Mouse (Mus musculus) embryonic facial prominence, embryonic 15.5 days (tissue): ENCODE data around the gene Kcnh1. TPM values are rescaled to one million over a fixed set of nuclear protein-coding genes. Genes with fewer than 3 reads are reported as not detected.

Source experiments
- ATAC-seq: fragments of 200-750 bp; cut with Nextera tagmentation; 2 replicates; pipeline ENCODE4 v1.8.0; 2017; ENCODE audit warnings: low read depth, moderate TSS enrichment; ENCODE audit not compliant: insufficient number of reproducible peaks, low FRiP score, low TSS enrichment
- H3K27ac ChIP-seq: fragments of 300-500 bp; sonication (generic); replicated peaks from 2 replicates; pipeline ENCODE4 v1.5.1; 2015; ENCODE audit warnings: mild to moderate bottlenecking, inconsistent platforms
- H3K27me3 ChIP-seq: fragments of 300-500 bp; sonication (generic); 2 replicates; pipeline ENCODE4 v1.6.1; 2015; ENCODE audit warnings: inconsistent platforms
- H3K36me3 ChIP-seq: fragments of 300-500 bp; sonication (generic); 2 replicates; pipeline ENCODE4 v1.6.1; 2015; ENCODE audit warnings: mild to moderate bottlenecking, inconsistent platforms
- H3K4me1 ChIP-seq: fragments of 300-500 bp; sonication (generic); 2 replicates; pipeline ENCODE4 v1.6.1; 2015; ENCODE audit warnings: inconsistent platforms
- H3K4me2 ChIP-seq: fragments of 300-500 bp; sonication (generic); replicated peaks from 2 replicates; pipeline ENCODE4 v1.6.1; 2015; ENCODE audit warnings: mild to moderate bottlenecking, inconsistent platforms
- H3K4me3 ChIP-seq: fragments of 300-500 bp; sonication (generic); replicated peaks from 2 replicates; pipeline ENCODE4 v1.5.1; 2015; ENCODE audit warnings: mild to moderate bottlenecking, inconsistent platforms
- H3K9ac ChIP-seq: fragments of 300-500 bp; sonication (generic); 2 replicates; pipeline ENCODE4 v1.6.1; 2015; ENCODE audit warnings: inconsistent platforms
- H3K9me3 ChIP-seq: fragments of 300-500 bp; sonication (generic); replicated peaks from 2 replicates; pipeline ENCODE4 v1.6.1; 2016; ENCODE audit warnings: inconsistent platforms
- WGBS: fragments of 180-500 bp; shearing (Covaris S2); methylation state at CpG from one replicate; pipeline ENCODE4 v1.1.7; 2015; 5-methylcytosine and 5-hydroxymethylcytosine counted together
- polyA plus RNA-seq: library from polyadenylated mRNA; unstranded; fragments of >200 nt; fragmentation: Nextera tagmentation; extraction: Ambion mirVana; gene quantifications from 2 replicates; pipeline ENCODE4 v1.2.1, GENCODE M21; 2015

Gene Kcnh1
- polyA plus RNA-seq, 1 experiment from 2014 or later: 1.7 TPM

- Histone ChIP-seq H3K9me3 (no peaks in the 10 kb centered on the region), H3K4me2 (no peak overlapping the region), H3K4me1 (no peaks in the 10 kb centered on the region), H3K36me3 (no peaks in the 10 kb centered on the region), H3K4me3 (no peak overlapping the region), H3K27ac (no peak overlapping the region), H3K27me3 (no peaks in the 10 kb centered on the region), H3K9ac (no peak overlapping the region)
- no peak for ATAC-seq
- 83% methylated on average over 4 of the region's 4 CpGs for WGBS
Observed at GRCm38 (mm10) chr1:192378546-192379075, 188.0 kb downstream of the Kcnh1 start.

GRCm38 (mm10) chr1:192380596-192381041, 190.0 kb downstream of the Kcnh1 start:
- H3K36me3 ChIP-seq: no peaks in the 10 kb centered on the region
- 34% methylated on average over 5 of the region's 5 CpGs for WGBS
- no peak overlapping the region for H3K27ac ChIP-seq
- ATAC-seq: no peak
- no peaks in the 10 kb centered on the region for H3K27me3 ChIP-seq
- H3K4me1 ChIP-seq: no peaks in the 10 kb centered on the region
- no peak overlapping the region for H3K4me2 ChIP-seq
- no peak overlapping the region for H3K9ac ChIP-seq
- H3K4me3 ChIP-seq: no peak overlapping the region
- H3K9me3 ChIP-seq: no peaks in the 10 kb centered on the region

- ATAC-seq: no peak
- H3K27ac ChIP-seq: no peak overlapping the region
- H3K4me1 ChIP-seq: no peaks in the 10 kb centered on the region
- H3K27me3 ChIP-seq: no peaks in the 10 kb centered on the region
- H3K9ac ChIP-seq: no peak overlapping the region
- H3K4me2 ChIP-seq: no peak overlapping the region
- H3K4me3 ChIP-seq: no peak overlapping the region
- no peaks in the 10 kb centered on the region for H3K9me3 ChIP-seq
- H3K36me3 ChIP-seq: no peaks in the 10 kb centered on the region
Observed at GRCm38 (mm10) chr1:192387624-192388023, 197.1 kb downstream of the Kcnh1 start.

- H3K27me3 ChIP-seq: no peaks in the 10 kb centered on the region
- H3K36me3 ChIP-seq: no peaks in the 10 kb centered on the region
- no peak overlapping the region for H3K27ac ChIP-seq
- no peaks in the 10 kb centered on the region for H3K9me3 ChIP-seq
- 77% methylated on average over 7 of the region's 7 CpGs for WGBS
- H3K4me1 ChIP-seq: no peaks in the 10 kb centered on the region
- no peak overlapping the region for H3K4me3 ChIP-seq
- no peak overlapping the region for H3K4me2 ChIP-seq
- ATAC-seq: no peak
- H3K9ac ChIP-seq: no peak overlapping the region
Observed at GRCm38 (mm10) chr1:192391041-192391440, 200.5 kb downstream of the Kcnh1 start.

GRCm38 (mm10) chr1:192392232-192392631, 201.7 kb downstream of the Kcnh1 start:
- no peak overlapping the region for H3K4me2 ChIP-seq
- no peak overlapping the region for H3K27ac ChIP-seq
- H3K9me3 ChIP-seq: no peaks in the 10 kb centered on the region
- ATAC-seq: no peak
- H3K36me3 ChIP-seq: no peaks in the 10 kb centered on the region
- H3K4me3 ChIP-seq: no peak overlapping the region
- H3K4me1 ChIP-seq: no peaks in the 10 kb centered on the region
- 76% methylated on average over 2 of the region's 2 CpGs for WGBS
- no peak overlapping the region for H3K9ac ChIP-seq
- H3K27me3 ChIP-seq: no peaks in the 10 kb centered on the region

- ATAC-seq: 0 out of 2 replicates have a peak, but pooled peaks have one; percentile 51
- H3K4me1 ChIP-seq: 0 out of 2 replicates have a peak, but pooled peaks cover 9% of the 10 kb centered on the region
- 50% methylated on average over 14 of the region's 14 CpGs for WGBS
- no peak overlapping the region for H3K4me2 ChIP-seq
- no peaks in the 10 kb centered on the region for H3K27me3 ChIP-seq
- H3K9ac ChIP-seq: no peak overlapping the region
- no peaks in the 10 kb centered on the region for H3K36me3 ChIP-seq
- H3K27ac ChIP-seq: peak overlapping the region; percentile 48; the same call in 1 of the 2 replicates
- H3K4me3 ChIP-seq: no peak overlapping the region
- H3K9me3 ChIP-seq: no peaks in the 10 kb centered on the region
Observed at GRCm38 (mm10) chr1:192399667-192400490, 209.3 kb downstream of the Kcnh1 start.

- Histone ChIP-seq H3K27me3 (no peaks in the 10 kb centered on the region), H3K27ac (no peak overlapping the region), H3K4me2 (no peak overlapping the region), H3K9ac (no peak overlapping the region), H3K36me3 (no peaks in the 10 kb centered on the region), H3K4me1 (0 out of 2 replicates have a peak, but pooled peaks cover 9% of the 10 kb centered on the region), H3K4me3 (no peak overlapping the region), H3K9me3 (no peaks in the 10 kb centered on the region)
- no peak for ATAC-seq
- 50% methylated on average over 4 of the region's 4 CpGs for WGBS
Observed at GRCm38 (mm10) chr1:192400991-192401390, 210.4 kb downstream of the Kcnh1 start.

- no peak for ATAC-seq
- Histone ChIP-seq H3K27me3 (no peaks in the 10 kb centered on the region), H3K9me3 (no peaks in the 10 kb centered on the region), H3K4me2 (no peak overlapping the region), H3K4me1 (0 out of 2 replicates have a peak, but pooled peaks cover 9% of the 10 kb centered on the region), H3K4me3 (no peak overlapping the region), H3K9ac (no peak overlapping the region), H3K27ac (no peak overlapping the region), H3K36me3 (no peaks in the 10 kb centered on the region)
- 86% methylated on average over 8 of the region's 8 CpGs for WGBS
Observed at GRCm38 (mm10) chr1:192402911-192403704, 212.5 kb downstream of the Kcnh1 start.

GRCm38 (mm10) chr1:192405136-192405535, 214.6 kb downstream of the Kcnh1 start:
- no peaks in the 10 kb centered on the region for H3K9me3 ChIP-seq
- no peak for ATAC-seq
- WGBS: 86% methylated on average over 4 of the region's 4 CpGs
- no peak overlapping the region for H3K27ac ChIP-seq
- H3K4me1 ChIP-seq: 0 out of 2 replicates have a peak, but pooled peaks cover under 1% of the 10 kb centered on the region
- no peak overlapping the region for H3K9ac ChIP-seq
- no peaks in the 10 kb centered on the region for H3K36me3 ChIP-seq
- no peak overlapping the region for H3K4me3 ChIP-seq
- H3K4me2 ChIP-seq: no peak overlapping the region
- no peaks in the 10 kb centered on the region for H3K27me3 ChIP-seq

- WGBS: 86% methylated on average over 5 of the region's 5 CpGs
- H3K9ac ChIP-seq: no peak overlapping the region
- H3K4me1 ChIP-seq: no peaks in the 10 kb centered on the region
- ATAC-seq: no peak
- no peaks in the 10 kb centered on the region for H3K9me3 ChIP-seq
- H3K4me3 ChIP-seq: no peak overlapping the region
- no peak overlapping the region for H3K27ac ChIP-seq
- H3K27me3 ChIP-seq: no peaks in the 10 kb centered on the region
- H3K36me3 ChIP-seq: no peaks in the 10 kb centered on the region
- no peak overlapping the region for H3K4me2 ChIP-seq
Observed at GRCm38 (mm10) chr1:192406589-192406988, 216.0 kb downstream of the Kcnh1 start.

GRCm38 (mm10) chr1:192415813-192416212, 225.2 kb downstream of the Kcnh1 start:
- H3K36me3 ChIP-seq: no peaks in the 10 kb centered on the region
- peaks cover 3% of the 10 kb centered on the region; the same call in 1 of the 2 replicates for H3K4me1 ChIP-seq
- no peak overlapping the region for H3K9ac ChIP-seq
- no peaks in the 10 kb centered on the region for H3K27me3 ChIP-seq
- no peak overlapping the region for H3K27ac ChIP-seq
- ATAC-seq: no peak
- no peaks in the 10 kb centered on the region for H3K9me3 ChIP-seq
- 36% methylated on average over 3 of the region's 3 CpGs for WGBS
- H3K4me3 ChIP-seq: no peak overlapping the region
- no peak overlapping the region for H3K4me2 ChIP-seq
